Mouse (Mus musculus): ENCODE data around the gene Cd86.

Gene Cd86

DNA sequence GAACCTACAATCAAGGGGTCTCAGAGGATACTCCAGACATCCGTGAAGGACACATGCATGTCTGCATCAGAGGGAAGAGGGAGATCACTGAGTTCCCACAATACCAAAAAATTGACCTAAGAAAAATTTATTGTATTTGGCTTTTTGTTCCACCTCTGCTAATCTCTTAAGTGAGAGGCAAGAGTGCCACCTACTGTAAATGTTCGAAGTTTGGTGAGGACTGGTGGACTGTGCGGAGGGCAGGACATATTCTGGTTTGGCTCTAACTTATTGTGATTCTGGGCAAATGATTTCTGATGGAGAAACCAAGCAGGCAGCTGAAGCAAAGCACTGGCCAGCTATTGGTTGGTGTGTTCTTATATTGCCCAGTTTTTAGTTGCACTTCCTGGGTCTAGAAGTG is 43.6 kb downstream of the Cd86 start:
- TF ChIP-seq POU5F1 (IDR thresholded peaks at IDR 0.05; ENCODE audit: borderline replicate concordance, low read length) (no peak), CTCF (conservative IDR thresholded peaks at IDR 0.05; ENCODE audit: low read length) (no peak), NANOG (IDR thresholded peaks at IDR 0.05; ENCODE audit: borderline replicate concordance, low read length) (no peak)
- H3K4me3 ChIP-seq (replicated peaks; ENCODE audit: low read length) = no peak overlapping the region
- H3K4me1 ChIP-seq (replicated peaks; ENCODE audit: low read depth, low read length) = peaks cover 15% of the 10 kb centered on the region
- H3K9me3 ChIP-seq (ENCODE audit: low read length) = no peaks in the 10 kb centered on the region
- H3K27me3 ChIP-seq (ENCODE audit: insufficient read depth, low read length) = no peaks in the 10 kb centered on the region
- H3K36me3 ChIP-seq (ENCODE audit: insufficient read depth, low read length) = no peaks in the 10 kb centered on the region

DNA sequence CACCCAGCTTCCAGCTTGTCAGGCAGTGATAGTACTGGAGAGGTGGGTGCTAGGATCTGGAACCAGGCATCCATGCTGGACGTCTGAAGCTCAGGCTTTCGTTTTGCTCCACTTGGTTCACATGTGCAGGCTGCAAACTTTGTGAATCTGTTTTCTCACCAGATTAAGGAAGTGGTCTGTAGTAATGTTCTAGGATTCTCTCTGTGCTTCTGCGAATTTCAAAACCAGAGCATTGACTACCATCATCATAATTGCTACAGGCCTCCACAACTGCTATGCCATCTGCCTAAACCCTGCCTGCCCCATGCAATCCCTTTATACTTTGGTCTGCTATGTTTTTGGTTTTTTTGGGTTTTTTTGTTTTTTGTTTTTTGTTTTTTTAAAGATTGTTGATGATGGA is 44.8 kb downstream of the Cd86 start:
- TF ChIP-seq POU5F1 (IDR thresholded peaks at IDR 0.05; ENCODE audit: borderline replicate concordance, low read length) = no peak
- no peak for TF ChIP-seq CTCF (conservative IDR thresholded peaks at IDR 0.05; ENCODE audit: low read length)
- no peak for TF ChIP-seq NANOG (IDR thresholded peaks at IDR 0.05; ENCODE audit: borderline replicate concordance, low read length)
- Histone ChIP-seq H3K27me3 (ENCODE audit: insufficient read depth, low read length) (no peaks in the 10 kb centered on the region), H3K4me3 (replicated peaks; ENCODE audit: low read length) (no peak overlapping the region), H3K36me3 (ENCODE audit: insufficient read depth, low read length) (no peaks in the 10 kb centered on the region), H3K9me3 (ENCODE audit: low read length) (no peaks in the 10 kb centered on the region), H3K4me1 (replicated peaks; ENCODE audit: low read depth, low read length) (peaks cover 5% of the 10 kb centered on the region; the same call in 1 of the 2 replicates)

DNA sequence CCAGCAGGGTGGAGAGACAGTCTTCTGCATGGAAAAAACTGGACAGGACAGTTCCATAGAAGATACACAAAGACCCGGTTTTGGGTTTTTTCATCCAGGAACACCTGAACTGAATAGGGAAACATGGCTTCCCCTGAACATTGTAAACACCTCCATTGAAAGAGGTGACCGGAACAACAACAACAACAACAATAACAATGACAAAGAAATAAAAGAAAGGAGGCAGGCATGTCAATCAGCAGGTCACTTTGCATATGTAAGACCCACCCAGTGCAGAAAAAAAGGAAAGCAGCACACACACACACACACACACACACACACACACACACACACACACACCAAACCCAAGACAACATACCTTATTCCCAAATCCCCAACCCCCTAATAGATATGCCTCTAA is 52.2 kb downstream of the Cd86 start:
- no peak for TF ChIP-seq NANOG (IDR thresholded peaks at IDR 0.05; ENCODE audit: borderline replicate concordance, low read length)
- TF ChIP-seq CTCF (conservative IDR thresholded peaks at IDR 0.05; ENCODE audit: low read length) = no peak
- TF ChIP-seq POU5F1 (IDR thresholded peaks at IDR 0.05; ENCODE audit: borderline replicate concordance, low read length) = no peak
- H3K36me3 ChIP-seq (ENCODE audit: insufficient read depth, low read length) = no peaks in the 10 kb centered on the region
- no peaks in the 10 kb centered on the region for H3K27me3 ChIP-seq (ENCODE audit: insufficient read depth, low read length)
- no peak overlapping the region for H3K4me3 ChIP-seq (replicated peaks; ENCODE audit: low read length)
- peaks cover 7% of the 10 kb centered on the region for H3K4me1 ChIP-seq (replicated peaks; ENCODE audit: low read depth, low read length)
- no peaks in the 10 kb centered on the region for H3K9me3 ChIP-seq (ENCODE audit: low read length)

DNA sequence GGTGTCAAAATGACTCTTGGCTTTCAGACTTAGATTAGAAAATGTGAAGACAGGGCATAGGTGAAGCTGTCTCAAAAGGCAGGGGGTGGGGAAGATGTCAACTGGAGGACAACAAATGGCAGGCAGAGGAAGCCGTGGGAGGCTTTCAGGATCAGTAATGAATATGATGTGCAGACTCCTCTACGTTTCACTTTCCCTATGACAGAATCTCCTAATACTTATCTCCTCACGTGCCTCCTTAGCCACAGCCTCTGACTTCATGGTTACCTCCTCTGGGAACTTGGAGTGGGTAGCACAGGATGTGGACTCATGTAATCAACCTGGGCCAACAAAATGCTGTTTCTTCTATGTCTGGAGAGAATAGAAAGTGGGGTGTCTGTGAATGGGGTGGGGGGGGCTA is 63.2 kb downstream of the Cd86 start:
- TF ChIP-seq CTCF (conservative IDR thresholded peaks at IDR 0.05; ENCODE audit: low read length) = no peak
- no peak for TF ChIP-seq POU5F1 (IDR thresholded peaks at IDR 0.05; ENCODE audit: borderline replicate concordance, low read length)
- no peak for TF ChIP-seq NANOG (IDR thresholded peaks at IDR 0.05; ENCODE audit: borderline replicate concordance, low read length)
- Histone ChIP-seq H3K9me3 (ENCODE audit: low read length) (no peaks in the 10 kb centered on the region), H3K36me3 (ENCODE audit: insufficient read depth, low read length) (no peaks in the 10 kb centered on the region), H3K4me1 (replicated peaks; ENCODE audit: low read depth, low read length) (peaks cover 8% of the 10 kb centered on the region; the same call in 1 of the 2 replicates), H3K4me3 (replicated peaks; ENCODE audit: low read length) (no peak overlapping the region), H3K27me3 (ENCODE audit: insufficient read depth, low read length) (no peaks in the 10 kb centered on the region)

DNA sequence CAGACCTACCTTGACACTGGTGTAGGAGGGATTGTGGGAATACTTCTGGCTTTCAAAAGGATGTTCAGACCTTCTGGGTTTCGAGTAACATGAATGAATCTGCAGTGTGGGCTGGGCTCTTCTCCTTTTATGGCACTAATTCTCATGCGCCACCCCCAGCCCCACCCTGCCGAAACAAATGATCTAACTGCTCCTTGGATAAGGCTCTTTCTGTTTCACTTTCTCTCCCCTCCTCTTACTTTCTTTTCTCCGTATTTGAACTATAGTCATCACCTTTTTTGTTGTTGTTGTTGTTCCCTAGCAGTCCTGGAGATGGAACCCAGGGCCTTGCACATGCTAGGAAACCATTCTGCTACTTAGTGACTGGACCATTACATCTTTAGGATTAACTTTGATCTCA is 67.6 kb downstream of the Cd86 start:
- peaks cover 8% of the 10 kb centered on the region; the same call in 1 of the 2 replicates for H3K4me1 ChIP-seq (replicated peaks; ENCODE audit: low read depth, low read length)
- no peaks in the 10 kb centered on the region for H3K9me3 ChIP-seq (ENCODE audit: low read length)
- H3K27me3 ChIP-seq (ENCODE audit: insufficient read depth, low read length) = no peaks in the 10 kb centered on the region
- no peaks in the 10 kb centered on the region for H3K36me3 ChIP-seq (ENCODE audit: insufficient read depth, low read length)
- H3K4me3 ChIP-seq (replicated peaks; ENCODE audit: low read length) = no peak overlapping the region
- no peak for TF ChIP-seq POU5F1 (IDR thresholded peaks at IDR 0.05; ENCODE audit: borderline replicate concordance, low read length)
- no peak for TF ChIP-seq CTCF (conservative IDR thresholded peaks at IDR 0.05; ENCODE audit: low read length)
- no peak for TF ChIP-seq NANOG (IDR thresholded peaks at IDR 0.05; ENCODE audit: borderline replicate concordance, low read length)

DNA sequence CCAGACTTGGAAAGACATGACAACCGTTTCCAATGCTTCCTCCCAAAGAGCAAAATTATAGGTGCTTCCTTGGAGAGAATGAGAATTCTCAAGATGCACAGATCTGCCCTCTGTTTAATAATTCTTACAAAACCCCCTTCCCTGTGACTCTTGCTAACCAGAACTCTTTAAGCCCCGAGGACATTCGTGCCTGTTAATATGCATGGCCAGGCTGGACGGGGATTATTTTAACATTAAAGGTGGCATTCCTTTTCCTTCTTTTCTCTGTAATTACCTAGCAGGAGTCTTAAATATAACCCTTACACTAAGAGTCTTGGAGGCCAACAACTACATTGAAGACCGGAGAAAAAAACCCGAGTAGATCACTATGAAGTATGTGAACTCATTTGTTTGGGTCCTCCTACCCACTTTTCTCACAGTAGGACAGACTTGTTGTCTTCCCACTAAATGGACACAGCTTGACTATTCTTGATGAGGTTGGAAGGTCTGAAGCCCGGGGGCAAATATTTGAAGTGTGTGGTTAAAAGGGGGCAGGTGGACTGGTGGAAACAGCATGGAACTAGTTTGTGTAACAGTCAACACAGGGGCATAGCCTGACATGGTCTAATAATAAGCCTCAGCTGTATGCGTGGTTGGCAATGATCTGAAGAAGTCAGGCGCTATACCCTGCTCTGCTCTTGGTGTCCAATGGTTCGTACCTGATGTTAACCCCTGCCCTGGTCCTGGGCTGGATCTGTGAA is 69.0 kb downstream of the Cd86 start:
- Histone ChIP-seq H3K27me3 (ENCODE audit: insufficient read depth, low read length) (no peaks in the 10 kb centered on the region), H3K9me3 (ENCODE audit: low read length) (no peaks in the 10 kb centered on the region), H3K4me1 (replicated peaks; ENCODE audit: low read depth, low read length) (peaks cover 8% of the 10 kb centered on the region; the same call in 1 of the 2 replicates), H3K36me3 (ENCODE audit: insufficient read depth, low read length) (no peaks in the 10 kb centered on the region), H3K4me3 (replicated peaks; ENCODE audit: low read length) (no peak overlapping the region)
- TF ChIP-seq POU5F1 (IDR thresholded peaks at IDR 0.05; ENCODE audit: borderline replicate concordance, low read length) = no peak
- TF ChIP-seq CTCF (conservative IDR thresholded peaks at IDR 0.05; ENCODE audit: low read length) = no peak
- no peak for TF ChIP-seq NANOG (IDR thresholded peaks at IDR 0.05; ENCODE audit: borderline replicate concordance, low read length)

DNA sequence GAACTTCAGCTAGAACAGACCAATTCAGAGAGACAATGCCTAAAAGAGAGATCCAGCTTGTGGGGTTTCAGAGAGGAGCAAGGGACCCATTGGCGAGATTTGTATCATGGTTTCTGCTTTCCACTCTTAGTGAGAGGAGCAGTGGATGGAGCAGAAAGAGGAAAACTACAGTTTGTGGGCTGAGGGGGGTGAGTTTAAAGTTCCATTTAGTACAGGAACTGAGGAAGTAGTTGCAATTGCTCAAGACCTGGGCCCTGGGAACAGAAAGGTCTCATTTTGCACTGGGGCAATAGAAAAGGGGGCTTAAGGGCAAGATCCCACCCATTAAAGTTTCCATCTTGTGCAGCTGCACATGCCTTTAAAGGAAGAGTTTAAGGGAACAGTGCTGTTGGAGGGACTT is 76.0 kb downstream of the Cd86 start:
- TF ChIP-seq POU5F1 (IDR thresholded peaks at IDR 0.05; ENCODE audit: borderline replicate concordance, low read length) = no peak
- no peak for TF ChIP-seq NANOG (IDR thresholded peaks at IDR 0.05; ENCODE audit: borderline replicate concordance, low read length)
- no peak for TF ChIP-seq CTCF (conservative IDR thresholded peaks at IDR 0.05; ENCODE audit: low read length)
- Histone ChIP-seq H3K9me3 (ENCODE audit: low read length) (no peaks in the 10 kb centered on the region), H3K27me3 (ENCODE audit: insufficient read depth, low read length) (no peaks in the 10 kb centered on the region), H3K4me3 (replicated peaks; ENCODE audit: low read length) (no peak overlapping the region), H3K4me1 (replicated peaks; ENCODE audit: low read depth, low read length) (no peaks in the 10 kb centered on the region), H3K36me3 (ENCODE audit: insufficient read depth, low read length) (no peaks in the 10 kb centered on the region)

DNA sequence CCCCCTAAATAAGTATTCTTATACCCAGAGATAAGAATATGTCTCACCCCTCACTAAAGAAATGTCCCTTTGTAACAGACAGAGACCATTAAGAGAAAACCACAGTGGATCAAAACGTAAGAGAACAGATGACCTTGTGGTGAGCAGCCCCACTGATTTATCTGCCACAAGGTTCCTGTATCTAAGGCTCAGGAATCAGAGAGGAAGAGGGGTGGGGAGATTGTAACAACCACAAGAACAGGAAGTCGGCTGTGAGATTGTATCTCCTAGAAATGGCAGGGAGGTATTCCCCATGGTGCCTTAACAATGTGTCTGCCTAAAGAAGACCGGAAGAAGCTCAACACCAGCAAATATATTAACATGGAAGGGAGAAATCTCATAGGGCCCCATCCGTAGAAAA is 77.9 kb downstream of the Cd86 start:
- Histone ChIP-seq H3K9me3 (ENCODE audit: low read length) (no peaks in the 10 kb centered on the region), H3K4me3 (replicated peaks; ENCODE audit: low read length) (no peak overlapping the region), H3K4me1 (replicated peaks; ENCODE audit: low read depth, low read length) (no peaks in the 10 kb centered on the region), H3K27me3 (ENCODE audit: insufficient read depth, low read length) (no peaks in the 10 kb centered on the region), H3K36me3 (ENCODE audit: insufficient read depth, low read length) (no peaks in the 10 kb centered on the region)
- TF ChIP-seq CTCF (conservative IDR thresholded peaks at IDR 0.05; ENCODE audit: low read length) = no peak
- TF ChIP-seq POU5F1 (IDR thresholded peaks at IDR 0.05; ENCODE audit: borderline replicate concordance, low read length) = no peak
- TF ChIP-seq NANOG (IDR thresholded peaks at IDR 0.05; ENCODE audit: borderline replicate concordance, low read length) = no peak

DNA sequence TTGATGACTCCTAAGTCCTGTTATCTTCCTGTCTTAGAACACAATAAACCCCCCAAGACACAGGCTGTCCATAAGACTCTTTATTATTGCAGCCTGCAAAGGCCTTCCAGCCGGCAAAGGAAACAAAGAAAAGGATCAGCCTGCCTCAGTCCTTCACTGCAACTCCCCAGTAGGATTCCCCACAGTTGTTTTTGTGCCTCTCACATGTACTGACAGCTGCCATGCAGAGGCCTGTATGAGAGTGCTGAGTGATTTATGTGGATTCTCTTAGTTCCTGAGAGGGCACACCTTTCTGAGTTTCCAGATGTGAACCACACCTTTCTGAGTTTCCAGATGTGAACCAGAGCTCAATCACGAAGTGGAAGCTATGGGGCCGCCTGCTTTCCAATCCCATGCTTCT is 83.8 kb downstream of the Cd86 start:
- Histone ChIP-seq H3K36me3 (ENCODE audit: insufficient read depth, low read length) (no peaks in the 10 kb centered on the region), H3K27me3 (ENCODE audit: insufficient read depth, low read length) (0 out of 2 replicates have a peak, but pooled peaks cover 4% of the 10 kb centered on the region), H3K4me3 (replicated peaks; ENCODE audit: low read length) (no peak overlapping the region), H3K9me3 (ENCODE audit: low read length) (no peaks in the 10 kb centered on the region), H3K4me1 (replicated peaks; ENCODE audit: low read depth, low read length) (no peaks in the 10 kb centered on the region)
- TF ChIP-seq NANOG (IDR thresholded peaks at IDR 0.05; ENCODE audit: borderline replicate concordance, low read length) (no peak), CTCF (conservative IDR thresholded peaks at IDR 0.05; ENCODE audit: low read length) (no peak)
